Mouse (Mus musculus) Patski (cell line): ENCODE measurements around the gene Cdipt. TPM values are rescaled to one million over a fixed set of nuclear protein-coding genes. Genes with fewer than 3 reads are reported as not detected.

Experiments
- ATAC-seq: fragments of 100-300 bp; one replicate; pipeline ENCODE4 v1.8.0; 2021
- CTCF ChIA-PET: fragments of 350-600 bp; sonication (Branson Sonifier 250); formaldehyde crosslinking; loops from one replicate; lab custom pipeline; 2022; ENCODE audit warnings: inconsistent platforms; lab: Charles Lee
- POLR2A ChIA-PET: fragments of 350-600 bp; sonication (Branson Sonifier 250); formaldehyde crosslinking; loops from one replicate; lab custom pipeline; 2022; ENCODE audit warnings: antibody characterized with exemption, inconsistent platforms; lab: Charles Lee
- DNase-seq: peaks from one replicate; pipeline ENCODE4 v3.0.0-alpha.2; 2011; ENCODE audit warnings: low read depth, low spot score
- H3K27me3 ChIP-seq: fragments of 371-371 bp; one replicate; pipeline ENCODE4 v1.5.1; 2021
- CTCF ChIP-seq: fragments of 100-300 bp; IDR thresholded peaks from one replicate; pipeline ENCODE4 v1.5.1; 2021
- in situ Hi-C: fragments of 300-500 bp; cut with MboI; formaldehyde crosslinking; loops from 3 replicates; pipeline ENCODE4 v1.11.1; 2018; ENCODE audit warnings: low pct_unique_long_range_greater_than_20kb, mixed read lengths
- polyA plus RNA-seq: library from polyadenylated mRNA; unstranded; gene quantifications from one replicate; pipeline ENCODE4 v1.2.3, GENCODE M21; 2021

Gene Cdipt
- 143 TPM for polyA plus RNA-seq

DNA sequence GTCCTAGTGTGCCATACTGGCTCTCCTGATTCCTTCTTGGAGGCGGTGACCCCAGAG, at the start of gene Cdipt:
Cdipt (plus strand) TSS at position 22 of the 57 bp plus-strand sequence.
- ChIA-PET POLR2A (no interaction called here), CTCF (no interaction called here)
- H3K27me3 ChIP-seq = no peaks in the 10 kb centered on the region
- no peak for ATAC-seq
- TF ChIP-seq CTCF = no peak
- no peak for DNase-seq
- in situ Hi-C loops = no loop called here

DNA sequence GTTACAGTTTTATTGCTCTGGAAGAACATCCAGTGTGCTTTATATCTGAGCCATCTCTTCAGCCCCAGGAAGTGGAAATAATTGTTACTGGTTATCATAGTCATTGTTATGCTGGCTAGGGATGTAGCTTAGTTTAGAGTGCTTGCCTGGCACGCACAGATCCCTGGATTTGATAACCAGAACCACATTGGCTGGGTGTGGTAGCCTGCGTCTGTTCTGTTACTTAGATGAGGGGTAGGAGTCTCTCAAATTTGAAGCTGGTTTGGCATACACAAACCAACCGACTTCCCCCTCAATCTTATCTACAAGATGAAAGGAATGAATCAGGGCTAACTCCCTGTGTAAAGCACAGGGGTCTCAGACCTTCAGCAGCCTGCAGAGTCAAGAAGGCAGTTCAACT, 49.4 kb upstream of the Cdipt start:
- no peaks in the 10 kb centered on the region for H3K27me3 ChIP-seq
- CTCF ChIA-PET = no interaction called here
- in situ Hi-C loops = no loop called here
- TF ChIP-seq CTCF = no peak
- DNase-seq (no peak), ATAC-seq (no peak)
- POLR2A ChIA-PET = interaction anchor here (0.6 kb wide), 1 partner anchor 29 kb away, joined by 4 read pairs; no protein-coding TSS in a partner anchor

DNA sequence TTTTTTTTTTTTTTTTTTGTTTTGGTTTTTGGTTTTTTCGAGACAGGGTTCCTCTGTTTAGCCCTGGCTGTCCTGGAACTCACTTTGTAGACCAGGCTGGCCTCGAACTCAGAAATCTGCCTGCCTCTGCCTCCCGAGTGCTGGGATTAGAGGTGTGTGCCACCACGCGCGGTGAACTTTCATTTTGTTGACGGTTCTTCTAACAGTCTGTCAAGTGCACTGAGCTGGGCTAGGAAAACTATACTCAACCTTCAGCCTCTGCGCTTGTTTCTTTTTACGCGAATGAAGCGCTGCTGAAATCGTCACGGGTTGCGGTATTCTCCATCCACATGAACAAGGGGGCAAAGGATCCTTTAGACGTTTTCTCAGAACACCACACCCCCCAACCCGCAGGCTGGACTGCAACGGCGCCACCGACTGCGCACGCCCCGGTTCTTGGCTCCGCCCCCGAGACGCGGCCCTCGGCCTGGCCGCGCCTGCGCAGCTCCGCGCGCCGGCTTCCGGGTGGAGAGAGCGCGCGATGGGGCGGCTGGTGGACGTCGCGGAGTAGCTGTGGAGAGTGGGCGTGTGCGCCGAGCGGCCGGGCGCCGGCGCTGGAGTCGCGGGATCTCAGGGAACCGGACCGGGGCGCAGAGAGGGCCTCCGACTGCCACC, 47.2 kb upstream of the Cdipt start, which contains the start of gene Kctd13:
Kctd13 (plus strand) TSS at position 496 of the 654 bp plus-strand sequence.
- no peak for TF ChIP-seq CTCF
- CTCF ChIA-PET = interaction anchor here (0.9 kb wide), 1 partner anchor 10 kb away, joined by 3 read pairs; no protein-coding TSS in a partner anchor
- POLR2A ChIA-PET = interaction anchor here (0.6 to 0.7 kb wide), 2 partner anchors 29 to 188 kb away, joined by 4 to 5 read pairs; no protein-coding TSS in a partner anchor
- ATAC-seq (peak; percentile 78), DNase-seq (peak; percentile 30)
- in situ Hi-C loops = no loop called here
- no peaks in the 10 kb centered on the region for H3K27me3 ChIP-seq

DNA sequence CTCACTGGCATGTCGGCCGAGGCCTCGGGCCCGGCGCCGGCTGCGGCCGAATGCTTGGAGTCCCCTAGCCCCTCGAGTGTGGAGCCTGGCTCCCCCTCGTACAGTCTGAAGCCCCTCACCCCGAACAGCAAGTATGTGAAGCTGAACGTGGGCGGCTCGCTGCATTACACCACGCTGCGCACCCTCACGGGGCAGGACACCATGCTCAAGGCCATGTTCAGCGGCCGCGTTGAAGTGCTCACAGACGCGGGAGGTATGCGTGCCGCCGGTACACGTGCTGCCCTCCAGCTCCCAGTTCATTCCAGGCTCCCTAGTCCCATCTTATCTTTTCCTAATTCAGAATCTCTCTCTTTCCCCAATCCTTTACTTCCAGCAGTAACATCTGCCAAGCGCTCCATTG, 46.7 kb upstream of the Cdipt start:
- ATAC-seq (peak; percentile 51), DNase-seq (no peak)
- H3K27me3 ChIP-seq = no peaks in the 10 kb centered on the region
- POLR2A ChIA-PET = no interaction called here
- TF ChIP-seq CTCF = no peak
- CTCF ChIA-PET = interaction anchor here (0.9 kb wide), 1 partner anchor 10 kb away, joined by 3 read pairs; no protein-coding TSS in a partner anchor
- in situ Hi-C loops = no loop called here

DNA sequence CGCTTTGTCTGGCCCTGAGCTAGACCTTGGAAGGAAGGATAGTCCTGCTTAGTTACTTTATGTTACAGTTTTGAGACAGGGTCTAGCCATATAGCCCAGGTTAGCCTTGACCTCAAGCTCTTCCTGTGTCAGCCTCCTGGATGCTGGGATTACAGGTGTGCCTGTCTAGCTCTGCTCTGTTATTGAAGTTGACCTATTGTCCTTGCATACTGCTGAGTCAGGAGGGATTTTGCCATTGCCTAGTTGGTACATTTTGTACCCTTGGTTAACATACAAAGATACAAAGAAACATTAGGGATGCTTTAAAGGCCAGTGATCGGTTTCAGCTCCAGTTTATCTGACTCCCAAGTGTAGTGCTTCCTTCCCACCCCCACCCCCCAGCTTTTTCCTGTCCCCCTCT, 43.1 kb upstream of the Cdipt start:
- in situ Hi-C loops = no loop called here
- TF ChIP-seq CTCF = no peak
- no peaks in the 10 kb centered on the region for H3K27me3 ChIP-seq
- ATAC-seq (no peak), DNase-seq (no peak)
- POLR2A ChIA-PET = no interaction called here
- CTCF ChIA-PET = no interaction called here

DNA sequence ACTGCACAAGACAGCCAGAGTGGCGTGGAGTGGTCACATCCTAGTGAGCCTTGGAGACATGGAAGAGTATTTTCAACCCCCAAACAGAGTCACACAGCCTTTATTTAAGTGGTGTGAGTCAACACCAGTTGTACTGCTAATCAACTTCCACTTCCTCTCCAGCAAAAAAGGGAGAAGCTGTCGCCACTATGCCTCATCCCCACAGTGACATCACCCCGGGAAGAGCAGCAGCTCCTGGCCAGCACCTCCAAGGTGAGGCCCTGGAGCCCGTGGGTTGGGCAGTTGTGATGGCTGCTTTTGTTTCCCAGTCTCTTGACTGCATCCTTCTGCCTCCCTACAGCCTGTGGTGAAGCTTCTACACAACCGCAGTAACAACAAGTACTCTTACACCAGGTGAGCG, 34.5 kb upstream of the Cdipt start:
- H3K27me3 ChIP-seq = no peaks in the 10 kb centered on the region
- ATAC-seq (no peak), DNase-seq (no peak)
- no peak for TF ChIP-seq CTCF
- in situ Hi-C loops = no loop called here
- CTCF ChIA-PET = interaction anchor here (0.6 kb wide), 1 partner anchor 157 kb away, joined by 4 read pairs; no protein-coding TSS in a partner anchor
- POLR2A ChIA-PET = no interaction called here

DNA sequence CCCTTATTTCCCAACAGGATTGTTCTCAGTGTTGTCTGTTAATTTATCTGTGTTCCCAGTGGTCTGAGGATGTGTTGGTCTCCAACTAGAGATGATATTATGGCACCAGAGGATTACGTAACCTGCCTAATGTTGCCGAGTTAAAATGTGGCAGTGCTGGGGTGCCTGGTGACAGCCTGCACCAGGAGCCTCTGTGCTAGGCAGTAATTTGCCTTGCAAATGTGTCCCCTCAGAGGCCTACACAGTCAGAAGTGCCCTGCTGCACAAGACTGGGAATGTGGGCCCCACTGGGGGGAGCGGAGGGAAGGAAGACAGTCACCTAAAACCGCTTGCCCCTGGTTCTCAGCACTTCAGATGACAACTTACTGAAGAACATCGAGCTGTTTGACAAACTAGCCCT, 33.9 kb upstream of the Cdipt start:
- TF ChIP-seq CTCF = no peak
- H3K27me3 ChIP-seq = no peaks in the 10 kb centered on the region
- no peak for ATAC-seq
- in situ Hi-C loops = no loop called here
- POLR2A ChIA-PET = no interaction called here
- DNase-seq = no peak
- CTCF ChIA-PET = no interaction called here

DNA sequence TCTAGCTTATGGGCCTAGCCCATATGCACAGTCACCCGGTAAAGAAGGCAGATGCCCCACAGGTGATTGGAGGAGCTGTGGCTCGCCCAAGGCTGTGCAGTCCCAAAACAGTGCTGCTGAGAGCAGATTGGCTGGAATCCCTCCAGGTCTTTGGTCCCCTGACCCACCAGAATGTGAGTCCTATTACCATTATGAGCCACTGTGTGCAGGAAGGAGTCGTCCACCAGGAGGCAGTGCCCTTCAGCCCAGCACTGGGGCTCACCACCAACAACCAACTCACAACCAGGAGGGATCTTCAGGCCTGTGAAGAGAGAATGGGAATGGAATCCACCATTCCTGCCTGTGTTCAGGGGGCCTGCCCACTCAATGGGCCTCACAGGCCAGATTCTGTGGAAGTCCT, 29.2 kb upstream of the Cdipt start:
- no peak for TF ChIP-seq CTCF
- in situ Hi-C loops = no loop called here
- no peak for ATAC-seq
- CTCF ChIA-PET = interaction anchor here (0.8 kb wide), 1 partner anchor 132 kb away, joined by 3 read pairs; no protein-coding TSS in a partner anchor
- DNase-seq = no peak
- peaks cover 14% of the 10 kb centered on the region for H3K27me3 ChIP-seq
- POLR2A ChIA-PET = no interaction called here

DNA sequence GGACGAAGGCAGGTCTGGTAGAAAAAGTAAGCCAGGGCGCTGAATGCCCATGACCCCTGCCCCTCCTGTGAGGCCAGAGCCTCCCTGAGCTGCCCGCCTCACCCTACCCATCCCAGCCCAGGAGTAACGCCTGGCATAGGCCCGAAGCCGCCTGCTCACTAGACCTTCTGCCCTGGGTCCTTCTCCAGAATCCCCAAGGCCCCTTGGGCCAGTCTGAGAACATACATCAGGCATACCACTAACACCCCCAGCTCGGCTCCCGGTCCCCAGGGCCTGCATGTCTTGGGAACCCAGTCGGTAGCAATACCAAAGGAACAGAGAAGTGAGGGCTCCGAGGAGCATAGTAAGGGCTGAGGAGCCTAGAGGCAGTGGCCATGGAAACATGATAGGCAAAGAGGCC, 27.1 kb upstream of the Cdipt start:
- DNase-seq = no peak
- ATAC-seq = no peak
- H3K27me3 ChIP-seq = peaks cover 24% of the 10 kb centered on the region
- in situ Hi-C loops = no loop called here
- ChIA-PET CTCF (no interaction called here), POLR2A (interaction anchor here (0.6 kb wide), 1 partner anchor 11 kb away, joined by 3 read pairs; no protein-coding TSS in a partner anchor)
- no peak for TF ChIP-seq CTCF

DNA sequence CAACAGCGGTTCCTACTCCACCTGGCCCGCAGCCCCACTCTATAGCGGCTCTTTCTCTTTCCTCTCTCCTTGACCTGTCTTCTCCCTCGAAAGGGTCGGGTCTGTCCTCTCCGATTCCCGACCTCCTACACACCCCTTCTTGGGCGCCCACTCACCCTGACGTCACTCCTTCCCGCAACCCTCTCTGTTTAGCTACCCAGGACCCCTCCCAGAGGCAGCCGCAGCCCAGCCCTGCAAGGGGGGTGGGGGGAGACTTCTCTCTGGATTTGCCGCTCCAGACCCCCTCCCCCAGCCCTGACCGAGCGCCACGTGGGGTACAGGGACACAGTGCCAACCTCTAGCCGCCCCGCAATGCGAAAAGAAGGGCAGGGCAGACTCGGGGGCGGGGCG, 26.3 kb upstream of the Cdipt start, which contains the start of gene Asphd1:
Asphd1 (minus strand) TSS at position 180 of the 390 bp plus-strand sequence.
- CTCF ChIA-PET = no interaction called here
- POLR2A ChIA-PET = no interaction called here
- DNase-seq (no peak), ATAC-seq (no peak)
- TF ChIP-seq CTCF = no peak
- peaks cover 24% of the 10 kb centered on the region for H3K27me3 ChIP-seq
- in situ Hi-C loops = no loop called here

DNA sequence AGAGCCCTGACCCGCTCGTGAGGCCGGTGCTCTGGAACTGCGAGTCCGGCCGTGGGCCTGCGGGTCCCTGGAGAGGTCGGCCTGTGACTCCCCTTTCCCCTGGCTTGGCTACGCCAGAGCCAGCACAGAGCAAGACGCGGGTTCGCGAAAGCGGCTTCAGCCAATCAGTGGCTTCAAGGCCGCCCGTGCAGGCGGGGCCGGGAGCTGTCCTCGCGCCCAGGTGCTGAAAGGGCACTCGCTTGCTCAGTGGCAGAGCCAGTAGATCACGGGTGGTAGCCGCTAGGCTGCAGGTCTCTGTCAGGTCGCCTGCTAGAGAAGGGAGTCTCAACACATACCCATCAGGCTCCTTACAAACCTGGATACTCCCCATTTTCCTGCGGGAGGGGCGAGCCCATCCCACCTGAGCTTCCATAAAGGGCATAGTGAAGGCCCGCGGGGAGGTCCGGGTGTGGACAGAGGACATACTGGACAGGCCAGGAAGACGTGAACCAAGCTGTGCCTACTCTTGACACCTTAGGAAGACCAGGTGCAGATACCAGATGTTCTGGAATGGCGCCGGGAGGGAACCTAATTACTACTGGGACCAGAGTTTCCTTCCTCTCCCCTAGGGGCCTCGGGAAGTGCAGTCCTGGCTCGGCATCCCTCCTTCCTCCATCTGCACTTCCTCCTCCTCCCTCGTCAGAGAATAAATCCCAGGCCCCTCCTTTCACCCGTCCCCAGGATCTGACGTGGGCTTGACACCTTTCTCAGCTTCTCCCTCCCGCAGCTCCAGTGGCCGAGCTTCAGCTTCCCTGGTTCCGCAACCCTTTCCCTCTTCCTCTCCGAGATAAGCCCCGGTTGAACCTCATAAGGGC, 25.7 kb upstream of the Cdipt start, which contains the start of gene Sez6l2:
Sez6l2 (plus strand) TSS at position 771 of the 854 bp plus-strand sequence.
- peak; percentile 67 for ATAC-seq
- peaks cover 24% of the 10 kb centered on the region for H3K27me3 ChIP-seq
- in situ Hi-C loops = loop anchor here (5.0 kb wide), 1 partner anchor 118 kb away; the partner anchor contains the start of gene 4930451I11Rik
- DNase-seq = peak; percentile 28
- POLR2A ChIA-PET = interaction anchor here (0.8 kb wide), 1 partner anchor 11 kb away, joined by 3 read pairs; no protein-coding TSS in a partner anchor
- CTCF ChIA-PET = no interaction called here
- no peak for TF ChIP-seq CTCF
